11 mouse cellular contexts compared by ENCODE assay signal in the genomic region with DNA sequence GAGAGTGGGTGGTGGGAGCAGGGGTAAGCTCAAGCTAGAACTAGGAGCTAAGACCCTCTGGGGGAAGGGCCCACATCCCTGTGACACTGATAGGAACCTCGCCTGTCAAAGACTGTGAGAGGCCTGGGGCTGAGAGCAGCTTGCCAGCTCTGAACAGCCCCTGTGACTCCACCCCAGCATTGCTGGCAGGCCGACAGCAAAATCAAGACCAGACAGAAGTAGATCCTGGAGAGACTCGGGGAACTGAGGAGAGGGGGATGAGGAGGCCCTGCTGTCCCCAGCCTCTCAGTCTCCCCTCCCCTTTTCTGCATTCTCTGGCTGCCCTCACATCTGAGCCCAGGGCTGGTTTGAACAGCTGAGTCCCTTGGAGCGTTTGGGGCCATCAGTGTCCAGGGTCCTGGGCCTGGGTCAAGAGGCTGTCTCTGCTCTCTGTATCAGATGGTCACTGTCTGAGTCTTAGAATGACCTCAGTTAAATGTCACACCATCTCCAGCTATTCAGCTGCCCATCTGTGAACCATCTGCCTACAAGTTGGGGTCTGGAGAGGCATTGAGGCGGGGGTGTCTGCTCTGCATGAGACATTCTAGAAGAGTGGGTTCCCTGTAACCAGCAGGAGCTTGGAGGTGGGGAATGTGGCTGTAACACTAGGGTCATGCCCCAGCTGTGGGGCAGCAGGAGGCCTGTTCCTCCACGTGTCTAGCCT. TPM values are rescaled to one million over a fixed set of nuclear protein-coding genes. Genes with fewer than 3 reads are reported as not detected.
DNase-seq lines count a peak whose midpoint lies in the region; ATAC-seq and TF ChIP-seq lines count a peak whose summit lies in the region.
"Had no signal": no experiment of that assay in that cellular context is flagged by ENCODE, and none has a peak within 500 bp of the region (broad histone marks: within the 10 kb centered on the region; RNA-seq: fewer than 3 reads in every experiment).

No protein-coding gene starts in this region.

- no peak for TF ChIP-seq CTCF in heart, adult 2 months (IDR thresholded peaks at IDR 0.05)

- ATAC-seq in midbrain, embryonic 16.5 days: peak; percentile 25; the same call in 1 of the 2 replicates
- ATAC-seq: CD4-positive, CD25-positive, alpha-beta regulatory T cell, adult 4 months; inflammation-experienced regulatory T-cells, adult 6 months had no signal

- H3K9ac ChIP-seq in heart, adult 2 months (ENCODE audit: low read depth, low read length): no peak overlapping the region
- 0 out of 2 replicates have a peak overlapping the region, but pooled peaks have one; percentile 18 for H3K9ac ChIP-seq in midbrain, embryonic 16.5 days (ENCODE audit: low read depth, low read length)

- H3K36me3 ChIP-seq in heart, embryonic 10.5 days: no peaks in the 10 kb centered on the region
- H3K36me3 ChIP-seq in heart, adult 2 months (ENCODE audit: control insufficient read depth, insufficient read depth, low read length): no peaks in the 10 kb centered on the region
- H3K36me3 ChIP-seq in embryonic facial prominence, embryonic 10.5 days (replicated peaks): peaks cover 19% of the 10 kb centered on the region
- no peaks in the 10 kb centered on the region for H3K36me3 ChIP-seq in midbrain, embryonic 16.5 days (ENCODE audit: control insufficient read depth, insufficient read depth, low read length)

- TF ChIP-seq EP300 in heart, adult 2 months (IDR thresholded peaks at IDR 0.05; ENCODE audit: insufficient read depth, low read depth, low read length): no peak

- TF ChIP-seq POLR2A in heart, adult 2 months (IDR thresholded peaks at IDR 0.05; ENCODE audit: insufficient read depth, low read depth, low read length): no peak

- H3K79me2 ChIP-seq in heart, adult 2 months (replicated peaks; ENCODE audit: control insufficient read depth, insufficient read depth, low read length): no peaks in the 10 kb centered on the region

- intact Hi-C loops in heart, adult 2 months (cut with DNase I): no loop called here

- no peak overlapping the region for H3K4me3 ChIP-seq in heart, embryonic 10.5 days
- H3K4me3 ChIP-seq in heart, adult 2 months: no peak overlapping the region
- 0 out of 2 replicates have a peak overlapping the region, but pooled peaks have one; percentile 4 for H3K4me3 ChIP-seq in embryonic facial prominence, embryonic 10.5 days
- no peak overlapping the region for H3K4me3 ChIP-seq in midbrain, embryonic 16.5 days (ENCODE audit: low read depth, low read length)

- no peak overlapping the region for H3K4me2 ChIP-seq in midbrain, embryonic 16.5 days (ENCODE audit: low read length)

- H3K9me3 ChIP-seq in heart, embryonic 10.5 days: no peaks in the 10 kb centered on the region
- no peaks in the 10 kb centered on the region for H3K9me3 ChIP-seq in embryonic facial prominence, embryonic 10.5 days
- H3K9me3 ChIP-seq in midbrain, embryonic 16.5 days (replicated peaks; ENCODE audit: control insufficient read depth, low read length, poor library complexity, severe bottlenecking): no peaks in the 10 kb centered on the region

- DNase-seq in heart, embryonic 10.5 days (ENCODE audit: low spot score): no peak
- no peak for DNase-seq in heart, adult 2 months
- DNase-seq in embryonic facial prominence, embryonic 10.5 days (ENCODE audit: low spot score): peak; percentile 53
- DNase-seq in heart, postnatal 4 days: peak; percentile 79
- DNase-seq in B cell, adult 2 months: no peak
- no peak for DNase-seq in frontal cortex, postnatal 36 days (ENCODE audit: low spot score in 2 of 2)
- no peak for DNase-seq in adrenal gland, postnatal 4 days (ENCODE audit: low spot score in 2 of 2)
- DNase-seq: thymus, postnatal 25 days had no signal

- peaks cover 69% of the 10 kb centered on the region for H3K4me1 ChIP-seq in heart, embryonic 10.5 days
- H3K4me1 ChIP-seq in heart, adult 2 months (ENCODE audit: control insufficient read depth, insufficient read depth, low read length): peaks cover 31% of the 10 kb centered on the region
- peaks cover 59% of the 10 kb centered on the region for H3K4me1 ChIP-seq in embryonic facial prominence, embryonic 10.5 days
- H3K4me1 ChIP-seq in midbrain, embryonic 16.5 days (ENCODE audit: control insufficient read depth, insufficient read depth, low read length): peaks cover 3% of the 10 kb centered on the region; the same call in 1 of the 2 replicates

- peaks cover 38% of the 10 kb centered on the region; the same call in 1 of the 2 replicates for H3K27me3 ChIP-seq in heart, embryonic 10.5 days (ENCODE audit: insufficient read depth, poor library complexity, severe bottlenecking)
- no peaks in the 10 kb centered on the region for H3K27me3 ChIP-seq in heart, adult 2 months (ENCODE audit: control insufficient read depth, insufficient read depth, low read length)
- H3K27me3 ChIP-seq in embryonic facial prominence, embryonic 10.5 days (replicated peaks; ENCODE audit: low read depth, poor library complexity, severe bottlenecking): no peaks in the 10 kb centered on the region
- no peaks in the 10 kb centered on the region for H3K27me3 ChIP-seq in midbrain, embryonic 16.5 days (ENCODE audit: control insufficient read depth, insufficient read depth, low read depth, low read length)

- peak overlapping the region; percentile 25 for H3K27ac ChIP-seq in heart, embryonic 10.5 days
- no peak overlapping the region for H3K27ac ChIP-seq in heart, adult 2 months
- H3K27ac ChIP-seq in embryonic facial prominence, embryonic 10.5 days (replicated peaks): peak overlapping the region; percentile 72
- no peak overlapping the region for H3K27ac ChIP-seq in midbrain, embryonic 16.5 days (ENCODE audit: low read length)

- WGBS in heart, embryonic 10.5 days: 16% methylated on average over 6 of the region's 6 CpGs
- WGBS in heart, adult 2 months: 50% methylated on average over 6 of the region's 6 CpGs
- WGBS in embryonic facial prominence, embryonic 10.5 days: 23% methylated on average over 6 of the region's 6 CpGs
- 51% methylated on average over 6 of the region's 6 CpGs for WGBS in midbrain, embryonic 16.5 days

RNA-seq across cellular contexts. Expression of a gene that starts 53.9 kb away (rescaled TPM):
- 8.7 and 13.5 TPM in 2 replicates for polyA plus RNA-seq in heart, embryonic 10.5 days (2016; fragmentation: Nextera tagmentation; extraction: Ambion mirVana)
- 1 to 10 TPM; 4.1 to 4.9 TPM for total RNA-seq in heart, adult 2 months (2021)
- polyA plus RNA-seq in heart, adult 2 months (2012; rRNA removed): 4.3 and 4.5 TPM in 2 replicates
- 37.9 and 38.7 TPM in 2 replicates for polyA plus RNA-seq in embryonic facial prominence, embryonic 10.5 days (2016; fragmentation: Nextera tagmentation; extraction: Ambion mirVana)
- 10 to 100 TPM; 50.0 to 52.8 TPM for total RNA-seq in heart, postnatal 4 days (2021)
- polyA plus RNA-seq in midbrain, embryonic 16.5 days (2015; fragmentation: Nextera tagmentation; extraction: Ambion mirVana): 9.3 and 10.6 TPM in 2 replicates
- total RNA-seq in adrenal gland, postnatal 4 days (2021): 10 to 100 TPM; 18.0 to 19.6 TPM
- polyA plus RNA-seq: CD4-positive, CD25-positive, alpha-beta regulatory T cell, adult 4 months; inflammation-experienced regulatory T-cells, adult 6 months had no signal

Comparison
In these comparisons a context has a peak if more than half of its experiments do, and no peak if none do; other contexts are left out.
1. DNase-seq: peak in embryonic facial prominence, embryonic 10.5 days (single experiment) and heart, postnatal 4 days (single experiment); none in heart, embryonic 10.5 days (single experiment), heart, adult 2 months (0 of 2), B cell, adult 2 months (0 of 2), frontal cortex, postnatal 36 days (0 of 2) and adrenal gland, postnatal 4 days (0 of 2).
2. H3K27ac ChIP-seq: peak in heart, embryonic 10.5 days (single experiment) and embryonic facial prominence, embryonic 10.5 days (single experiment); none in heart, adult 2 months (single experiment) and midbrain, embryonic 16.5 days (single experiment).